Mouse (Mus musculus): Measurements from ENCODE around the gene Il17f.
"Not testable (repeated sequence)": the region's sequence is repeated elsewhere in the genome, so short reads cannot be mapped to it uniquely, and the experiment has no call there.

The Il17f gene

DNA sequence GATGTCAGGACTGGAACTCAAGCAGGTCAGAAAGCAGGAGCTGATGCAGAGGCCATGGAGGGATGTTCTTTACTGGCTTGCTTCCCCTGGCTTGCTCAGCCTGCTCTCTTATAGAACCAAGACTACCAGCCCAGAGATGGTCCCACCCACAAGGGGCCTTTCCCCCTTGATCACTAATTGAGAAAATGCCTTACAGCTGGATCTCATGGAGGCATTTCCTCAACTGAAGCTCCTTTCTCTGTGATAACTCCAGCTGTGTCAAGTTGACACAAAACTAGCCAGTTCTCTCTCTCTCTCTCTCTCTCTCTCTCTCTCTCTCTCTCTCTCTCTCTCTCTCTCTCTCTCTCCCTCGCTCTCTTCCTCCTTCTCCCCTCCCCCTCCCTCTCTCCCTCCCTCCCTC is at the start of gene Il17f:
Gene Il17f, minus strand, starts transcription at position 101 of the 400 bp plus-strand sequence.
- DNase-seq (ENCODE audit: low spot score), result not testable (repeated sequence)

DNA sequence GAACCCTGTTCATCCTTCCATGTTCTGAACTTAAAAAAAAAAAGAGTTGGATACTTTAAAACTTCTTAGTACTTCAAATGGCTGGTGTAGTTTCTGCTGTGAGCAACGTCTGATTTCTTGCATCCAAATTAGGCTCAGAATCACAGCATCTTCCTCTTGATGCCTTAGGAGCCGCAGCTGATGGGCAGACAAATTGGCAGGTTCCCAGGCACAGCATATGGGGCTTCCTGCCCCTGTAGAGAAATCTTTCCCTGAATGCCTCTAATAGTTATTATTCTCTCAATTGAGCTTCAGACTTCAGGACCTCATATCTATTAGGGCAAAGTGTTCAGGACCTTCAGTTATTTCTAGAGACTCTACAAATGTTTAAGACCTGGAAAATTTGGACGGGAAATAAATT is 49.5 kb upstream of the Il17f start:
- no peak for DNase-seq (ENCODE audit: low spot score)

DNA sequence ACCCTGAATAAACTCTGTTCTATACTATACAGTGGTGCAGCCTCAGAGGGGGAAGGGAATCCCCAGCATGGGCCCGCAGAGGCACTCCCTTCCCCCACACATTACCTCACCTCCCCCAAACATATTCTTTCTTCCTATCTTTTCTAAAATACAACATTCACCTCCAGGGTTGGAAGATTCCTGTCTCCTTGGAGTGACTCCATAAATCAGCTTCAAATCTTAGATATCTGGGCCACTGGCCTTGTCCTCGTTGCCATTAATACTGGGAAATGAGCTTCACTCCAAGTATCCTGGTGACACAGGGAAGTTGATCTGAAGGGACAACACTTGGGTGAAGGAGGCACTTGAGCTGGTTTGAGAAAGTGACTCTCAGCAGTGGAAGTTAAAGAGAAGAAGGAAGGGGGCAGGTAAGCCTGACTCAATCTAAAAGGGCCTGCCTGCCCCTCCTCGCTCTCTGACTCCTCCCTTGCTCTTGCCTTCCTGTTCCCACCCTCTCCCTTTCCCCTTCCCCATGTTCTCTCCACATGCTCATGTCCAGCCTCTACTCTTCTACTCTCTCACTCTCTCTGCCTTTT is 46.2 kb upstream of the Il17f start:
- no peak for DNase-seq (ENCODE audit: low spot score)

DNA sequence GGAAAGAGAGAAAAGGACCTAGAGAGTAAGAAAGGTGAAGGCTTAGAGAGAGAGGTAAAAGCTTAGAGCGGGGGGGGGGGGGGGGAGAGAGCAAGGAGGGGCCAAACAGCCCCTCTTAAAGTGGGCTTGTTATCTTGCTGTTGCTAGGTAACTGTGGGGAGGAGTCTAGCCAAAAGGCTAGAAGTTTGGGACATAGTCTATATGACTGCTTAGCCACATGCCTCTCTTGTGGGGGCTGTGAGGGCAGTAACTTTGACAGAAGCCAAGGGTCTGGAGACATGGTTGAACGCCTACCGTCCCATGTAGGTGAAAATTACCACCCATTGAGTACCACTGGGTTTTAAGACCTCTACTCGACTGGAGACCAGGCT is 42.7 kb upstream of the Il17f start:
- no peak for DNase-seq (ENCODE audit: low spot score)

DNA sequence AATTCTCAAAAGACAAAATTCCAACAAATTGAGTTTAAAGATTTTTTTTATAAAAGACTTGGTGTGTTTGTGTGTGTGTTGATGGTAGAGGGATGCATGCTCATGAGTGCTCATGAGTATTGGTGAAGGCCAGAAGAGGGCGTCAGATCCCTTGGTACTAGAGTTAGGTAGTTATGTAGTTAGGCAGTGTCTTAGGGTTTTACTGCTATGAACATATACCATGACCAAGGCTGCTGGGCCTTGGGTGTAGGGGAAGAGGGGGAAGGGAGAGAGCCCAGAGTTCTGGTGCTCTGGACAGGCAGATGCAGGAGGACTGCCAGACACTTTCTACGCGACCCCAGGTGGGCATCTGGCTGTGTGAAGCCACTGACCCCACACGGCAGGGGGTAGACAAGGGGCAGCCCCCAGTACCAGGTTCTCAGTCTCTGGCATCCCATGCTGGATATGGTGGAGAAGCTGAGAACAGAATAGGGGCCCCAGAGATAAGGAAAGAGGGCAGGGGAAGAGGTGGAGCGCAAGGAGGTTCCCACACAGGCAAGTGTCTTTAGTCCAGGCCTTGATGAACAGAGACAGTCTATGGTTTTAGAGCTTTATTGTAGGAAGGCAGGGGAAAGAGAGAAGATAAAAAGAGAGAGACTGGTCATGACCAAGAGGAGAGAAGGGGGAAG is 42.2 kb upstream of the Il17f start:
- no peak for DNase-seq (ENCODE audit: low spot score)

DNA sequence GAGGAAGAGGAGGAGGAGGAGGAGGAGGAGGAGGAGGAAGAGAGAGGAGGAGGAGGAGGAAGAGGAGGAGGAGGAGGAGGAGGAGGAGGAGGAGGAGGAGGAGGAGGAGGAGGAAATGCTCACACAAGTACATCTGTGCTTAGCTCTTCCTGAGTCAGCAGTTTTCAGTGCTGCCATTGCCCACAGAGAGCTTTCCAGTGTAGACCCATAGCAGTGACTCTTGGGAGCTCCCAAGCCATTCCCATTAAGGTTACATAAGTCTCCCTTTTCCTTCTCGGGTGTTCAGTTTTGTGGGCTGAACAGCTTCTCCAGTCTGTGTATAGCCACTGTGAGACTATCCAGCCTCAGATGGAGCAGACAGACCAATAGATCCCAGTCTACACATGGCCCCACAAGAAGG is 40.1 kb upstream of the Il17f start:
- DNase-seq (ENCODE audit: low spot score), result no peak

DNA sequence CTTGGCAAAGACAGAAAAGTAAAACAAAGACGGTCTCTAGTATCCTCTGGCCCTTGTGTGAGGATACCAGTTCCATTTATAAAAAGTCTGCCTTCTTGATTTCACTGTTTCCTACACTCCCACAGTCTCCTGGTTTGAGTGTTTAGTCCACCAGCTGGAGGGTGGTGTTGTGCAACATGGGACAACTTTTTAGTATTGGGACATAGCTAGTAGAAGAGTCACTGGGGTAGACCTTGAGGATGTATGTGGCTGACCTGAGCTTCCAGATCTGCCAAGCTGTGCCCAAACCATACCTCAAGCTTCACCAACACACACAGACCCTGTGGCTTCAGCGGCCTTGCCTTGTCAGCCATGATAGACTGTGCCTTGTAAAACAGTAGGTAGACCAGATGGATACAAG is 37.6 kb upstream of the Il17f start:
- no peak for DNase-seq (ENCODE audit: low spot score)

DNA sequence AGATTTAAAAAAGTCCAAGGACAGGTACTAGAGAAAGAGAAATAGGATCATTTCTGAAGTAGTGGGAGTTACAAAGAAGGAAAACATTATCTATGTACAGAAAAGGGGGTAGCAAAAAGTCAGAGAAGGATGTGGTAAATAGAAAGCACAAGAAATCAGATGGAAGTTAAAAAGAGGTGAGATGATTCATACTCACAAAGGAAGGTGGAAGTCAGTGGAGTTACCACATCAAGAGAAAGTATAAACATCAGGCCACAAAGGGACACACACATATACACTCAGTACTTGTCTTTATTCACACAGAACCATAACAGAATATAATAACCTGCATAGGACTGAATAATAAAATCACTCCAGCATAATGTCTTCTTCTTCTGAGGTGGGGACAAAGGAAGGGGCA is 34.6 kb upstream of the Il17f start:
- DNase-seq (ENCODE audit: low spot score), result no peak

DNA sequence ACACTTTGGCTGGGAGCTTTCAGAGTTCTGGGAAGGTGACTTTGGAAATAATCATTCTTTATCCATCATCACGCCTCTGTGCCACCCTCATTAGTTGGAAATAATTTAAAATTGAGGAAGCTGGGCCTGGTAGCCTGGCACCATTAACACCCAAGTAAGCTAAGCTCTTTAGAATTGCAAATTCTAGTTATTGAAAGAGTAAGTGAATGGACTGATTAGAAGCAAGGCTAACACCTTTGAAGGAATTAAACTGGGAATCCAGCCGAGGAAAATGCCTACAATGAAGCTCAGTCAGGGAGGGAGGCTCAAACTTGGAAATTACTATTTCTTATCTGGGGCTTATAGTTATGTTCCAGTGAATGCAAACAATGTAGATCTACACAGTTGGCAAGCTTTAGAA is 33.5 kb upstream of the Il17f start:
- no peak for DNase-seq (ENCODE audit: low spot score)

DNA sequence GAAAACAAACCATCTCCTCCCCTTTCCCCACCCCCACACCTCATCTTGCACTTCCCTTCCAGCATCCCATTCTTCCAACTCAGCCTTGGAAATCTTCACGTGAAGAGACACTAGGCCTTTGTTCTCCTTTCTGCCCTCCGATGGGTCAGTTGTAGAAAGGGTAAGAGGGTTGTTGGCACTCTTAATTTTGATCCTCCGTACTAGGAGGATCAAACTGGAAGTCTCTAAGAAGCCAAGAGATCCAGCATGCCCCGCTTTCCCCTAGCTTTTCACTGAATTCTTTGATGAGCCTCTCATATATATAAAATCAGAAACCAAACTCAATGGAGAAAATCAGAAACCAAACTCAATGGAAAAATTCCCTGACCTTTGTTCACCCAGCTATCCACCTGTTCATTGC is 33.1 kb upstream of the Il17f start:
- no peak for DNase-seq (ENCODE audit: low spot score)

DNA sequence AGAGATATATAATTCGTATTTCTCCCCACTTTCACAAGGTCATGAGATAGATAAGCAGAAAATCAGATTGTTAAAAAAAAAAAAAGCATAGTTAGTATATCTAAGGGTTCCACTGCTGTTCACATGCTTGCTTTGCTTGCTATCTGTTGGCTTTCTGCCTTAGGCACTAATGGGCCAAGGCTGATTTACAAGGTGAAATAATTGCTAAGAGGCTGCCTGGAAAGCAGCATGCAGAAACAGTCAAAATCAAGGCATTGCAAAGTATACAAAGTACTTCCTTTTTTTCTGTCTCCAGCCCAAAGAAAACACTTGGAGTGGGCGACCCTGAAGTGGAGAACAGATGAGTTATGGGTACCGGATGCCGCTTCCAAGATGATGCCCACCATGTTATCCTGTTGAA is 30.5 kb upstream of the Il17f start:
- DNase-seq (ENCODE audit: low spot score), result no peak

DNA sequence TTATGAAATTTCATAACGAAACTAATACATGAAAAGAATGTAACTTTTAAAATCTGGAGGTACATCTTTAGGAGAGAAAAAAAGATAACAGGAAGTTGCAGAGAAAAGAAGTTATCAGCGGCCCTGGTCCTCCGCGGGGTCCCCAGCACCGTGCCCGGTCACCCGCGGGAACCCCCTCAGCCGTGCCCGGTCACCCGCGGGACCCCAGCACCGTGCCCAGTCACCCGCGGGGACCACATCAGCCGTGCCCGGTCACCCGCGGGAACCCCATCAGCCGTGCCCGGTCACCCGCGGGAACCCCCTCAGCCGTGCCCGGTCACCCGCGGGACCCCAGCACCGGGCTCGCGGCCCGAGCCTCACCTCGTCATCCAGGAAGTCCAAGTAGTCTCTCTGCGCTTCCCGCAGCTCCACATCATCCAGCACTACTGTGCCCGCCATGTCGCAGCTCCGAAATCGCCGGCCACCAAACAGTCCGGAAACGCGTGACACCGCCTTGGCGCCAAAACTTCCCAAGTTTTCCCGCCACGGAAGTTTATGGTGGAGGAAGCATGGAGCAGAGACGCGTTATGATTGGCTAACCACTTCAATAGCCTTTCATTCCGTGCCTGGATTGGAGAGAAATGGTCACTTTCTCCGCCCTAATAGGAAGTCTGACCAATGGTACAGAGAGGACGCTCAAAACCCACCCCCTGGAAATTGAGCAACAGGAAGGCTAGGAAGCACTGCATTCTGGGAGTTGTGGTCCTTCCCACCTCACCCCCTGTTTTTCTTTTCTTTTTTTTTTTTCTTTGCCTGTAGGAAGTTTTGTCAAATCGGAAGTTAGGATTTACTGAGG is 29.6 kb upstream of the Il17f start, which contains the start of gene Mcm3:
Gene Mcm3, minus strand, starts transcription at position 542 of the 835 bp plus-strand sequence.
- peak; percentile 97 for DNase-seq (ENCODE audit: low spot score)

DNA sequence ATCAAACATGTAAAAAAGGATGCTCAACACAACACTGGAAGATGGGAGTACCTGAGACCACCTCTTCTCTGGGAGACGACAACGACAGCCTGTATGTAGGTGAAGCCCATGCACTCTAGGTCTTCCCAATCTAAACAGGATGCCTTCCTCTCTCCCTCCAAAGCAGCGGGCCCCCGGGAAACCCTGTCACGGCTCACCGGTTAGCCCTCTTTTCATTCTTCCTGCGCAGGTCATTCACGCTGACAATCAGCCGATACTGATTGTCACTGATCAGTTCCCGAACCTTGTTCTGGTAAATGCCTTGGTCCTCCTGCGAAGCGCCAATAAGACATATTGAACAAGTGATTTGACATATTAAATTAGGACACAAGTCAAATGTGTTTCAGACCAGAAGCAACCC is 27.2 kb upstream of the Il17f start:
- no peak for DNase-seq (ENCODE audit: low spot score)

DNA sequence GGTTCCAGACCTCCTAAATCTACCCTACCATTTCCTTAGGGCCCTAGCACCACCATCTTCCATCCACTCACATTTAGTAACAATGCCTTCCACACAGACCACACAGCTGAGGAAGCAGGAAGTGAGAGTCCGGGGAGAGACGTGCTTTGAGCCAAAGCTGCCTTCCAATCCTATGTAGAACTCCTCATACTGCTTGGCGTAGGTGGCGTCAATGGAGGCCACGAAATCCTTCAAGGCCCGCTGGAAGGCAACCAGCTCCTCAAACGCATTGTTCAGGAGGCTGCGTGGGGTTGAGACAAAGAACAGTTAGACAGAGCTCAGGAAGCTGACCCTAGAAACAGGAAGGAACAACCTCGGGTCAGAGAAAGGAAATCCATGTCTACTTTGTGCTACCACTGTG is 26.8 kb upstream of the Il17f start:
- DNase-seq (ENCODE audit: low spot score), result no peak

DNA sequence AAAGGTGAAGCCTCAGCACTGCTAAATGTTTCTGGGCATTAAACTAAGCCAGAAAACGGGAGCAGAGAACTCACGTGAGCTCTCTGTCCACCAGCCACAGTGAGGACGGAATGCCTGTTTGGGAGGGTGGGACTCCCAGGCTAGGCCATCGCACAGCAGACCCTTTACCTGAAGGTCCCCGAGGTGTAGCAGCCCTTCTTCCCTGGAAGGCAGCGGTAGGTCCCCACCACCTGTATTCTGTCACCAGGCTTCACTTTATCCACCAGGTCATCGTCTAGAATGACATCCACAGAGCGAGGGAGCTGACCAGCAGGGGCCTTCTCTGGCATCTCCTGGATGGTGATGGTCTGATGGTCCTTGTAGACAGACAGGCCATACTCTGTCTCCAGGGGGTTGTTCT is 24.1 kb upstream of the Il17f start:
- DNase-seq (ENCODE audit: low spot score), result no peak

DNA sequence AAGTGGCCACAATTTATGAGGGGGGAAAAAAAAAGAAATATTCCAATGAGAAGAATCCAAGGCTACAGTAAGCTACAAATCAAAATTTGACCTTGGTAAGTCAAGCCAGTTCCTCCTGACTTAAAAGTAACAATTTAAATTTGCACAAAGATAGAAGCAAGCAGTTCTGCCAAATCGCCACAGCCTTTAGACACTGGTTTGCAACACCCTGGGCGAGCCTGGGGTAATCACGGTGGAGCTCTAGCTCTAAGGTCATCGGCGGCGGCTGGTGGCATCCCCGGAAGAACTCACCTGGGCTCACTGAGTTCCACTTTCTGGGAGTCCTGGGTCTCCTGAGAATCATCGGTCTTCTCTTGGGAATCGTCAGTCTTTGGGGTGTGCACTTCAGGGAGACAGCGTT is 14.1 kb upstream of the Il17f start:
- DNase-seq (ENCODE audit: low spot score), result no peak

DNA sequence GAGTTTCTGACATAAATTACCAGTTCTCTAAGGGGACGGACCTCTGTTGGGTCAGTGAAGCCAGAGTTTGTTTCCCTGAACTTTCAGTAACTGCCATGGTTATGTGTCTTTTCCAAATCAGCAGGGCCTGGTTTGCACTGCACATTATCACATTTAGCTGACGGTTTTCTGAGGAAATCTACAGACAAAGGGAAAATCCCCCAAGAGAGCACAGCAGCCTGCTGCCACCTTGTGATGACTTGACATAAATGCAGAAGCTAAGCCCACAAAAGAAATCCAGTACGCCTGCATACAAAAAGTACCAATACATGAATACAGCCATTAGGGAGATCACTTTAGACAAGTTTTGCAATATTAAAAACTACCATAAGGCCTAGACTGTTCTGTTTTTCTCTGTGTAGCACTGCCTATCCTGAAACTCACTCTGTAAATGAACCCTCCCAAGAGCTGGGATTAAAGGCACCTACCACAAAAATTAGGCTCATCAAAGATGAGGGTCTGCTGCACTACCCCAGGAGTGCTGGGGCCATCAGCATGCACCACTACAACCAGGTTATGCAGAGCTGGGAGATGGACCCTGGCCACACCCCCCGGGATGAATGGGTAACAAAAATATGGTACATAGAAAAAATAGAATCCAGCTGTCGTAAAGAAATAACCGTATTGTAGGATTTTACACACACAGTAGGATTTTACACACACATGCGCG is 11.4 kb upstream of the Il17f start:
- peak; percentile 39 for DNase-seq (ENCODE audit: low spot score)

DNA sequence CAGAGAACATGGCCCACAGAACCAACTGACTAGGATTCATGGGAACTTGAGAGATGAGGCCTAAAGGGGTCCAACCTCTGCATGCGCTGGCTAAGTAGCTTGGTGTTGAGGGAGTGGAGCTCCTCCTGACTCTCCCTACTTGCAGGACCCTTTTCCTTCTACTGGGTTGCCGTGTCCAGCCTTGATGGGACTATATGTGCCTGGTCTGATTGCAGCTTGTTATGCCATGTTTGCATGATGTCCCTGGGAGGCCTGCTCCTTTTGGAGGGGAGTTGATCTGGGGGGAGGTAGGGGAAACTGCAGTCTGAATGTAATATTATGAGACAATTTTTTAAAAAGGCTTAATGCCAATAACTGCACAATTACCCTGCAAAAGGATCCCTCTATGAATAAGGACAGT is 10.9 kb upstream of the Il17f start:
- DNase-seq (ENCODE audit: low spot score), result no peak

DNA sequence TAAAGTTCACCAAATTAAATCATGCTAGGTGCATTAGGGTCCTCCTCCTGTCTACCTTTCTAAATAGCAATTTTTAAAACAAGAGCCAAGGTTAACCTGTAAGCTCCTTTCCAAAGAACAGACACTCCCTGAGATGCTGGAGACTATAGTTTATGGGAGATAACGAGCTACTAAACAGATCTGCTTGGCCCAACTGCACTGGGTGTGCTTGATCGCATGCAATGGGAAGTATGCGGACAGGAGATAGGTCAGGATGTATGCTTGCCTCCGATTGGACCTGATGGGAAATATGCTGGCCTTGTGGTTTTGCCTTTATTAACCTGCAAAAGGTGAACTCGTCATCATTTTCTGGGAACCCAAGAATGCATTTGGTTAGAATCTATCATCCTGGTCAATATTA is 4.8 kb upstream of the Il17f start:
- no peak for DNase-seq (ENCODE audit: low spot score)

DNA sequence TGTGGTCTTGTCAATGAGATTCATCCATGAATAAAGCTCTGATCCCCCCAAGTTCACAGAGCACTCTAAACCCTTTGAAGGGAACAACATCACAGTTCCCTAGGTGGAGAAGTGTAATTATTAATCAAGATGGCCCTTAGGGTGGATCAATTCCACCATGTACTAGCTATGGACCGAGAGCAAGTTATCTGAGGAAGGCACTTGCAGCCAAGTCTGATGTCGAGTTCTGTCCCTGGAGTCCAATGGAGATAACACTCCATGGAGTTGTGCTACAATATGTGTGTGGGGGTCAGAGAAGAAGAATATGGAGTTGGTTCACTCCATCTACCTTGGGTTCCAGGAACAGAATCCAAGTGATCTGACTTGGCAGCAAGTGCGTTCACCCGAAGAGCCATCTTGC is 4.3 kb upstream of the Il17f start:
- no peak for DNase-seq (ENCODE audit: low spot score)

DNA sequence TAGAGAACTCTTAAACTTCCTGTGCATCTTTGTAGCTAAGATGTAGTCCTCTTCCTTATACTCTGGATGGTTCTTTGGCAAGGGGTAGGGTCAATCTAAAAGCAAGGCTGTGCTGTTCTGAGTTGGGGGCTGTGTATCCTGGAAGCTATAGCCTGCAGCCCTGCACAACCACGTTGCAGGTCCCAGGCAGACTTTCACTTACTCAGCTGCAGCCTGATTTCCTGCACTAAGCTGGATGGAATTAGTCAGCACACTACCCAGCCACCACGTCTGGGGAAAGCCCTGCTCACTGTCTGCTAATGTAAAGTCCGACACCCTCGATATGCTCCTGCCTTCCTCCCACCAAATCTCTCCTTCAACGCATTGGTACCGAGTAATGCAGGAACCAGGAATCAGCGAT is 997 bp upstream of the Il17f start:
- no peak for DNase-seq (ENCODE audit: low spot score)

DNA sequence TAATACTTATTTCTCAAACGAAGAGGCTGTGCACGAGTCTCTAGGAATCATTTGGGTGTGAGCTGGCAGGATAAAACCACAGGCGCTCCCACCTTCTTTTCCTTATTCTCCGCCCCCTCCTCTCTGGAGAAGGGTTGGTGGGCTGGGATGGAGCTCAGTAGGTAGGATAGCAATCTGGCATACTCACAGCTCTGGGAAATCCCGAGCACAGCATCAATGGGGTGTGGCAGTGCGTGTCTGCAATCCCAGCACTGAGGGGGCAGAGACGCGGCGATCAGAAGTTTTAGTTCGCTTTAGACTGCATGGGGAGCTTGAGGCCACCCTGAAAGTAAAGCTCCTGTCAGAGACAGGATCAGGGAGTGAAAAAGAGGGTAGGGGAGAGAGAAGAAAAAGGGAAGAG is 2.0 kb downstream of the Il17f start:
- DNase-seq (ENCODE audit: low spot score), result no peak

DNA sequence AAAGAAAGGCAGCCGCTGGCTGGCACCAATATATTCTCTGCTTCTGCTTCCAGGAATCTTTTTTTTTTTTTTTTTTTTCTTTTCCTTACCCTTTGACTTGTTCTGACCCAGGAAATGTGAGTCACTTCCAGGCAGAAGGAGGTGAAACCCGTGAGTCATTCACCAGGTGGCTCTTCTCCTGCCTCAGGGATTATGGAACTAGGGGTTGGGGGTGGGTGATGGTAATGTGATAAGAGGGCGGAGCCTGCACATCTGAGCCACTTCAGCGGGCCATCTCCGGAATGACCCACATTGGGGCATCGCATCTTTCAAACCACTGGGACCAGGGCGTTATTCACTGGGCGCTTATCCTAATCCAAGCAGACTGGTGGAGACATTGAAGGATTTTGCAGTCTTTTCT is 3.4 kb downstream of the Il17f start:
- DNase-seq (ENCODE audit: low spot score), result no peak
